Mouse (Mus musculus) ES-Bruce4 (cell line): ENCODE data around the gene Tead3. TPM values are rescaled to one million over a fixed set of nuclear protein-coding genes. Genes with fewer than 3 reads are reported as not detected.

Source experiments
- H3K27ac ChIP-seq: 2 replicates; pipeline ENCODE4 v1.5.1; 2012; ENCODE audit warnings: low read length, inconsistent platforms; ENCODE audit not compliant: insufficient read depth
- H3K27me3 ChIP-seq: 2 replicates; pipeline ENCODE4 v1.6.1; 2012; ENCODE audit warnings: mild to moderate bottlenecking, low read length, inconsistent platforms; ENCODE audit not compliant: control insufficient read depth, poor library complexity, insufficient read depth, severe bottlenecking
- H3K36me3 ChIP-seq: 2 replicates; pipeline ENCODE4 v1.6.1; 2012; ENCODE audit warnings: inconsistent platforms, mild to moderate bottlenecking, low read length, moderate library complexity; ENCODE audit not compliant: control insufficient read depth, poor library complexity, insufficient read depth, severe bottlenecking
- H3K4me1 ChIP-seq: one replicate; pipeline ENCODE4 v1.8.1; 2011; ENCODE audit warnings: low read length; ENCODE audit not compliant: control insufficient read depth, insufficient read depth
- H3K4me3 ChIP-seq: 2 replicates; pipeline ENCODE4 v1.5.1; 2011; ENCODE audit warnings: low read depth, mild to moderate bottlenecking, low read length
- H3K9ac ChIP-seq: 2 replicates; pipeline ENCODE4 v1.6.1; 2012; ENCODE audit warnings: low read depth, mild to moderate bottlenecking, inconsistent platforms; ENCODE audit not compliant: poor library complexity, severe bottlenecking
- H3K9me3 ChIP-seq: replicated peaks from 2 replicates; pipeline ENCODE4 v1.6.1; 2012; ENCODE audit warnings: mild to moderate bottlenecking, low read length, inconsistent platforms; ENCODE audit not compliant: control insufficient read depth, poor library complexity, insufficient read depth, severe bottlenecking
- CTCF ChIP-seq: IDR thresholded peaks from one replicate; pipeline ENCODE4 v1.8.1; 2011; ENCODE audit warnings: low read depth, low read length
- EP300 ChIP-seq: IDR thresholded peaks from 2 replicates; pipeline ENCODE4 v1.6.1; 2011; ENCODE audit warnings: low read depth, low read length; ENCODE audit not compliant: insufficient read depth
- POLR2A ChIP-seq: IDR thresholded peaks from one replicate; pipeline ENCODE4 v1.8.1; 2011; ENCODE audit warnings: low read length; ENCODE audit not compliant: insufficient read depth
- polyA plus RNA-seq: library from polyadenylated mRNA; stranded (reverse); fragments of >200 nt; gene quantifications from 2 replicates; pipeline ENCODE4 v1.2.4, GENCODE M21; 2011; ENCODE audit warnings: low read depth; ENCODE audit not compliant: missing spikeins, insufficient read depth, insufficient read length

Gene Tead3
- polyA plus RNA-seq, 1 experiment, result 31.9 TPM

DNA sequence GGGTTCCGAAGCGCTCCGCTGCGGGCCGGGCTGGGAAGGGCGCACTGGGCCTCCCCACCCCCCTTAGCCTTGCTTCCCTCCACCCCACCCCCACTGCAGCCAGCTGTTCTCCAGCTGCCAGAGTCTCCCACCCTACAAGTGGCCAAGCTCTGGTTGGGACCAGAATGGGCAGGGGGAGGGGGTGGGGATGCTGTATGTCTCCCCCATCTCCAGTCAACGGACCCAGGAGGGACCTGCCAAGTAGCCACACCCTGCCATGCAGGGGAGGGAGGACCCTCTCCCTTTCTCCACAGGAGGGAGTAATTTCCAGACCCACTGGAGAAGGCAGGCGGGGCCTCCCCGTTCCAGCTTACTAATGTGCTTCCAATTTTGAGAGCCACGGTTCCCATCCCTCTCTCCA is 4.7 kb downstream of the Tead3 start:
- H3K4me3 ChIP-seq, result no peak overlapping the region
- H3K4me1 ChIP-seq, result peaks cover 8% of the 10 kb centered on the region
- H3K9me3 ChIP-seq, result no peaks in the 10 kb centered on the region
- TF ChIP-seq POLR2A (no peak), EP300 (no peak), CTCF (no peak)
- H3K27ac ChIP-seq, result no peak overlapping the region
- no peaks in the 10 kb centered on the region for H3K36me3 ChIP-seq
- H3K27me3 ChIP-seq, result no peaks in the 10 kb centered on the region
- no peak overlapping the region for H3K9ac ChIP-seq

DNA sequence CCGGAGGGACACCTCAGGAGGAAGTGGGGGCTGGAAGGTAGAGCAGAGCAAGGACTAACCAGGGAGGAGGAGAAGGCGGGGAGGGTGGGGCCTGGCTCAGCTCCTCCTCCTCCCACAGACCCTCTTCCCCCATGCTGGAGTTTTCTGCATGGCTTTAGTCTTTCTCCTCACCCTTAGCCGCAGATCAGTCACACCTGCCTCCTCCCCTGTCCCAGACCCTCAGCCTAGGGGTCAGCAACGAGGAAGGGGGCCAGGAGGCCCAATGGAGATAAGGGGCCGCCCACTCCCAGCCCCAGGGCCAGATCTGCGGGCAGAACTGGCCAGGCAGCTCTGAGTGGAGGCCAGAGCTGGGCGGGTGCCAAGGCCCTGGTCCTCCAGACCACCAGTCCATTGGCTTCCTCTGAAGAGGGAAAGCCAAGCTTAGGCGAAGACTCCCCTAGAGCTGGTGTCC is 5.3 kb downstream of the Tead3 start:
- Histone ChIP-seq H3K27me3 (no peaks in the 10 kb centered on the region), H3K4me1 (peaks cover 8% of the 10 kb centered on the region), H3K4me3 (no peak overlapping the region), H3K36me3 (no peaks in the 10 kb centered on the region), H3K9ac (no peak overlapping the region), H3K9me3 (no peaks in the 10 kb centered on the region), H3K27ac (no peak overlapping the region)
- TF ChIP-seq POLR2A, result no peak
- no peak for TF ChIP-seq CTCF
- TF ChIP-seq EP300, result no peak

DNA sequence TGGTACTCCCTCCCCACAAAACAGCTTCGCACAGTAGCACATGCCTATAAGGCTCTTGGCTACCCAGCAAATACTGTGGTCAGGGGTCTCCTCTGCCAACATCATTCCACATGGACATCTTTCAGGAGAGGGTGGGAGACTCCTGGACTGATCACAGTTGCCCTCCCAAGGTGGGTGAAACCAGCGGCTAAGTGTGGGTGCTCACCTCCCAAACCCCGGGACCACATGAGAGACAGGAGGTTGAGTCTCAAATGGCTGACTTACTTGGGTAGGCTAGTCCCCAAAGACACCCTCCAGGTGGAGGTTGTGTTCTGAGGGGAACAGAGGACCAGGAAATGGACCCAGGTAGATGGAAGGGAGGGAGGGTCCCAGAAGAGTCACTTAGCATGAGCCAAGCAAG is 5.9 kb downstream of the Tead3 start:
- Histone ChIP-seq H3K9me3 (no peaks in the 10 kb centered on the region), H3K27me3 (no peaks in the 10 kb centered on the region), H3K36me3 (no peaks in the 10 kb centered on the region), H3K27ac (no peak overlapping the region), H3K4me3 (no peak overlapping the region), H3K9ac (no peak overlapping the region), H3K4me1 (peaks cover 8% of the 10 kb centered on the region)
- no peak for TF ChIP-seq CTCF

DNA sequence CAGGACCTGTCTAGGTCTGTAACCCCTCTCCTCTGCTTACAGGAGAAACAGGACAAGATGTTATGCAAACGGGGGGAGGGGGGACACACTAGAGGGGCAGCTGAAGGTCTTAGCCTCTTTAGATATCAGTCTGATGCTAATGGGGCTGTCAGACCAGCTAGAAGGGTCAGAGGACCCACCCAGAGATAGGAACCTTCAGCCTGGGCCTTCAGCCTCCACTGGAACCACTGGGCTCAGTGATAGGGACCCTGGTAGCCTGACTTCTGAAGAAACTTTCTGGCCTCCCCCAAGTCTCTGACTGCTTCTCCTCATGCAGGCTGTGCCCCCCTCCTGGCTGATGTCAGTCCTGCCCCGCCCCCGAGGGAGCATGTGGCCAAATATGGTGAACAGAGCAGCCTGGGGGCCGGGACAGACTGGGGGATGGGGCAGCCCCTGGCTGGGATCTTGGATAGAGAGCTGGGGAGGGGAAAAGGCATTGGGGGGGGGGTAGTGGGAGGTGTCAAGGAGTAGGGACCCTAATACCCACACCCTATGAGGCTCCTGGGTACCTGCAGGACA is 6.5 kb downstream of the Tead3 start:
- H3K4me1 ChIP-seq, result peaks cover 8% of the 10 kb centered on the region
- H3K9ac ChIP-seq, result no peak overlapping the region
- TF ChIP-seq CTCF, result no peak
- TF ChIP-seq EP300, result 0 out of 2 replicates have a peak, but pooled peaks have one; percentile 25
- TF ChIP-seq POLR2A, result no peak
- H3K27me3 ChIP-seq, result no peaks in the 10 kb centered on the region
- H3K36me3 ChIP-seq, result no peaks in the 10 kb centered on the region
- H3K4me3 ChIP-seq, result no peak overlapping the region
- no peak overlapping the region for H3K27ac ChIP-seq
- H3K9me3 ChIP-seq, result no peaks in the 10 kb centered on the region

DNA sequence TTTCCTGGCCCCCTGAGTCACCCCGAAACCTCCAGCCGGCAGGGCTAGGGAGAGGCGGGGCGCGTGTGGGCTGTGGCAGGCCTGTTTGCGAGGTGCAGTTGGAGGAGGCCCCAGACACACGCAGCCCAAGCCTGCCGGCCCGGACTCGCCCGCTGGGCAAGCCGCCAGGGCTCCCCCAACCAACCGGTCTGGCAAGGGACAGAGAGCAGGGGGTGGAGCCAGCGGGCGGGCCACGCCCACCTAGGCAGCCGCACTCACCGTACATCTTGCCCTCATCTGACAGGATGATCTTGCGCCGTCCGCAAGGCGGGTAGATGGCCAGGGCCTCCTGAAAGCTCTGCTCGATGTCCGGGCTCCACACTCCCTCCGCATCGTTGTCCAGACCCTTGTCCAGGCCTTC is 9.5 kb downstream of the Tead3 start:
- peak overlapping the region; percentile 19 for H3K9ac ChIP-seq
- H3K4me3 ChIP-seq, result peak overlapping the region; percentile 28
- H3K4me1 ChIP-seq, result peaks cover 8% of the 10 kb centered on the region
- H3K36me3 ChIP-seq, result no peaks in the 10 kb centered on the region
- TF ChIP-seq EP300 (0 out of 2 replicates have a peak, but pooled peaks have one; percentile 25), CTCF (no peak)
- 0 out of 2 replicates have a peak overlapping the region, but pooled peaks have one; percentile 2 for H3K27ac ChIP-seq
- H3K9me3 ChIP-seq, result no peaks in the 10 kb centered on the region
- no peaks in the 10 kb centered on the region for H3K27me3 ChIP-seq

DNA sequence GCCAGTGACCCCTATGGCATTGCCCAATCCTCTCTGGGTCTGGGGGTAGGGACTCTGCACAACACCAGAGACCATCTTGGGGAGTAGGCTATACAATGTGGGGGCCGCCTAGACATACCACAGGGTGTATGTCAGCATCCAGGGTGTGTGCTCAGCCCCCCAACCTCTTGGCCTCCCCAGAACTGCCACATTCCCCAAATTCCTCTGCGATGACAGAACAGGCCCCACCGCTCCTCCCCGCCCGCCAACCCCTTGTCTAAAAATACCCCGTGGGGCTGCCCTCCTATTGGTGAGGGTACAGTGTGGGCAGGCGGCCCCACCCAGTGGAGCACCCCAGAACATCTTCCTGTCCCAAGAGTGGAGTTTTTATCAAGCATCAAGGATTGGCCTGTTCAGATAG is 10.0 kb downstream of the Tead3 start:
- H3K4me1 ChIP-seq, result peaks cover 8% of the 10 kb centered on the region
- no peaks in the 10 kb centered on the region for H3K36me3 ChIP-seq
- TF ChIP-seq CTCF, result no peak
- TF ChIP-seq EP300, result no peak
- no peak for TF ChIP-seq POLR2A
- no peaks in the 10 kb centered on the region for H3K9me3 ChIP-seq
- H3K27ac ChIP-seq, result no peak overlapping the region
- peak overlapping the region; percentile 24; the same call in 1 of the 2 replicates for H3K4me3 ChIP-seq
- peak overlapping the region; percentile 19 for H3K9ac ChIP-seq
- H3K27me3 ChIP-seq, result no peaks in the 10 kb centered on the region
